Mouse (Mus musculus): Measurements from ENCODE around the gene Hbb-bt.

- TF ChIP-seq POLR2A (IDR thresholded peaks at IDR 0.05; ENCODE audit: extremely low read depth, insufficient read depth, low read length): no peak
- no peak for TF ChIP-seq CTCF (IDR thresholded peaks at IDR 0.05; ENCODE audit: extremely low read depth, insufficient read depth, low read length)
Measured at GRCm38 (mm10) chr7:103859076-103859475, 45.3 kb upstream of the Hbb-bt start.
